Mouse (Mus musculus): ENCODE data around the gene Ttc3.
"Not testable (repeated sequence)": the region's sequence is repeated elsewhere in the genome, so short reads cannot be mapped to it uniquely, and the experiment has no call there.

The Ttc3 gene

DNA sequence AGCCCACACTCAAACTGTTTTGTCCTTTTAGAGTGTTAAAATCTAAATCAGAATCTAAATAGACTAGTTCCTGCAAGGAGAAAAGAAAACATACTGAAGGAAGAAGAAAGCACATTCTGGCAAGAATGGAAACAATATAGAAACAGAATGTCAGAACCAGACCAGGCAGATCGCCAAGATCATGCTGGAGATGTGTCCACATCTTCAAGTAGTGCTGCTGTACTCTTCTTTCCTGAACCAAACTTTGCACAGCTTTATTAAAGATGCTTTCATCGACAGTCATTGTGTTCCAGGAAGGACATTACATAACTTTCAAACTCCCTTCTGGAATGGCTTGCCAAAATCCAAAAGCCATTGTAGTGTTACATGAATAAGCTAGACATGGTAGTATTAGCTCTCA, 66.4 kb downstream of the Ttc3 start:
- DNase-seq: no peak

DNA sequence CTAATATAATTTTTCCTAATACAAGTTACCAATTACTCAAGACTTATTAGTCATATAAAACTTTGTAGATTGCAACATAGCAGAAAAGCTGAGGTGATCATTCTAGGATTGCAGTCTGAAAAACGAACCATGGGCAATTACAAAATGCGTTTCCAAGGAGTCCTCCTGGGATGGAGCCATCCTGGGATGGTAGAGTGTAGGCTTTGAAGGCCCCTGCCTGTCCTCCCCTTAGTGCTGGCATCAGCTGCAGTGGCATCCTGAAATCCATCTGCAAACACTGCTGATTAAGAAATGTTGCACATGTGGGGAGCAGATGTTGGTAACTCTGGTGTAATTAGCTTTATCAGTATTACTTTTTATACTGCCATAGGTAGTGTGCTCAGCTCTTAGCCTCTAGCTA, 70.9 kb downstream of the Ttc3 start:
- DNase-seq: no peak

DNA sequence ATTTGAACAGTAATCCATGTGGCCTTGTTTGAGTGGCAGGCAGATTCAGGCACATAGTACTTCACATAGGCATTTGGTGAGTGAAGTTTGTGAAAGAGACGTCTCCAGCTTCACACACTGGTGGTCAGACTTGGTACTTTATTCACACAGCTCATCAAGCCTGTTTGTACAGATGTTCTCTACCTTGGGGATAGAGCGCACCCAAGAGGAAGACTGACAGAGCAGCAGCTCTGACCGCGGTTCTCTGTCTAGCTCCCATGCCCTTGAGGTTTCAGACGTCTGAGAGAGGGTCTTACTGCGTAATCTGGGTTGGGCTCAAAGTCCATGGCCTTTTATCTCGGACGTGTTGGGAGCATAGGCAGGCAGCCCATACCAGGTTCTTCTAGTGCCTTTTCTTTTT, 78.7 kb downstream of the Ttc3 start:
- no peak for DNase-seq

DNA sequence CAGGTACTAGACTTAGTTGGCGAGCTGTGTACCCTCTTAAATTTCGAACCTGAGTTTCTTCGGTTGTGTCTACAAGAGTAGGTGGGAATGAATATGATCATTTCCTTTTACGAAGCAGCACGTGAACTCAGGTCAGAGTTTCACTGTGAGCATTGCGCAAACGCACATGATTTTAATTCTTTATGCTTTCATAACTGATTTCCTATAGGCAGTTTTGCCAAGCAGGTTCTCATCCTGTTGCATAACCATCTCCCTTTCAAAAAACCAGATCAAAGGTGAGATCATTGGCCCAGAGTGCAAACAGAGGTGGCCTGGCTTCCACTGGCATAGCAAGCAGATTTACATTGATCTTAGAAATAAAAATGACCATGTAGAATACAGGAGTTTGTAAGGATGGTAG, 79.2 kb downstream of the Ttc3 start:
- DNase-seq: no peak

DNA sequence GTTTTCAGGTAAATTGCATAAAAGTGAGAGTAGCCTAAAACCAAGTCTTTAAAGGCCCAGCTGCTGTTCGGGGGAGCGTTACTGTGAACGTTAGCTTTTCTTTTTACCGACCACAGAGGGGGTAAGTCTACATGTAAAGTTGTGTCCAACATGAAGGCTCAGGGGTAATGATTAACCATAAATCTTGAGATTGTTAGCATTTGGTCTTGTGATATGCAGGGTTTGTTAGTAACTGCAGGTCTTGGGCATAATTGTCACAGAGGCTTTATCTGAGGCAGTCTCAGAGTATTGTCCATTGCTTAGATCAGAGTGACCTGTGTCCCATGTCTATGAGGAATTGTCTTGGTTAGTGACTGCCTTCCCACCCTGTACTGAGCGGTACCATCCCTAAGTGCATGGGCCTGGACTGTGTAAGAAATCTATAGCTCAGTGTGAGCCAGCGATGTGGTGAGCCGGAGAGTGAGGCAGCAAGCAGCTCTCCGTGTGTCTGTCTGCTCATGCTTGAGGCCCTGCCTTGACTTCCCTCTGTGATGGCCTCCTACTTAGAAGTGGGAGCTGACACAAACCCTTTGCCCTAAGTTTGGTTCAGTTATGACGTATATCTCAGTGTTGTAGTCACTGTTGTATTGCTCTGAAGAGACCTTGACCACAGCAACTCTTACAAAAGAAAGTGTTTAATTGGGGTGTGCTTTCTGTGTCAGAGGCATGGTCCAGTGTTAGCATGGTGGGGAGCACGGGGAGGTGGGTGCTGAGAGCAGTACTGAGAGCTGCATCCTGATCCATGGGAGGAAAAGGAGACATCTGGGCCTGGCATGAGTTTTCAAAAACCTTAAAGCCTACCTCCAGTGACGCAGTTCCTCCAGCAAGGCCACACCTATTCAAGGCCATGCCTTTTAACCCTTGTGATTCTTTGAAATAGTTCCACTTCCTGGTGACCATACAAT, 81.4 kb downstream of the Ttc3 start:
- no peak for DNase-seq

DNA sequence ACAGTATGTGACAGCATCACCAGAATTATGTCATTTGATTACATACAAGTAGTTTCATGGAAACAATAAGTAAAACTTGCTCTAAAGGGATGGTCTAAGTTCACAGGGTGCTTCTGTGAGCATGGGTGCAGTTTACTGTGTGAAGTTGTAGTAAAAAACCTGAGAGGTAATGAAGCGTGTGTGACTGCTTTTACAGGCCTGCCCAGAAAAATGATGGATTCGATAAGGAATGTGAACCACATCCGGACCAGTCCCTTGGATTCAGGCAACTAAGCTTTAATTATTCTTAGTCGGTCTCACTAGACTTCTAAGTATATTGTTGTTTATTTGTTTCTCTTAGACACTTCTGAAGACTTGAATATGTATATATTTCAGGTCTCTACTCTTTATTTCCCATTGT, 82.3 kb downstream of the Ttc3 start:
- no peak for DNase-seq

DNA sequence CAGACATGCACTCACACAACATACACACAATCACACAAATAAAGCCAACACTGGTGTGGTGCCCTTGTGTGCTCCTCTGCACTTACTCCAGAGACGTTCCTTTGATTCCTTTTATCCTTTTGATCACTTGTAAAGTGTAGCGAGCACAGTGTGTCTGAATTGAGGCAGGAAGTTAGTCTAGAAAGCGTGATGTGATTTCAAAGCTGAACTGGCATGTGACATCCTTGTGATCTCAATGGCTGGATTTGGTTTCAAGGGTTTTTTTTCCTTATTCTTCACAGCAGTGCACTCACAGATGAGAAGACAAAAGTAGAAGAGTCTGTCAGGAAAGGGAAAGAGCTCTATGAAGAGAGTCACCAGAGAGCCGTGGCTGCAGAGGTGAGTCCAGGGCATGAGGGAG, 83.7 kb downstream of the Ttc3 start:
- no peak for DNase-seq

DNA sequence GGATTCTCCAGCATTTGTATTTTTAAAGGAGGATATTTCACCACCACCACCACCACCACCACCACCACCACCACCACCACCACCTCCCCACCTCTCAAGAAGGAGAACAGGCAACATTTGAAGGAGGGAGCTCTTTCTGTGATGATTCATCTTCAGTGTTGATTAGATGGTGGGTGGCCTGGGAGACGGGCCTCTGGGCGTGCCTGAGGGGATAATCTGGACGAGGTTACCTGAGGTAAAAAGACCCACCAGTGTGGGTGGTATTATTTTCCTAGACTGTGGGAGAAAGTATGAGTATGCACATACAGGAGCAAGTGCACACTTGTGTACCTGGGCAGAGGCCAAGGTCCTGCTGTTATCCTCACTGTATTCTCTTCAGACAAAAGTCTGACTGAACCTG, 93.6 kb downstream of the Ttc3 start:
- no peak for DNase-seq

DNA sequence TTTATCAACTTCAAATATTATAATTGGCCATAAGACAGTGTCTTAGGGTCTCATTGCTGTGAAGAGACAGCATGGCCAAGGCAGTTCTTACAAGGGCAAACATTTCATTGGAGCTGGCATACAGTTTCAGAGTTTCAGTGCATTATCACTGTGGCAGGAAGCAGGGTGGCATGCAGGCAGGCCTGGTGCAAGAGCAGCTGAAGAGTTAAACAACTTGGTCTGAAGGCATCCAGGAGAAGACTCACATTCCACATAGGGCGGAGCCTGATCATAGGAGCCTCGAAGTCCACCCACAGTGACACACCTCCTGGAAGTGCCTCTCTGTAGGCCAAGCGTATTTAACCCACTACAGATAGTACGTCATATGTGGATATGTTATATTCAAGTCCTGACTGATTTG, 95.5 kb downstream of the Ttc3 start:
- no peak for DNase-seq

DNA sequence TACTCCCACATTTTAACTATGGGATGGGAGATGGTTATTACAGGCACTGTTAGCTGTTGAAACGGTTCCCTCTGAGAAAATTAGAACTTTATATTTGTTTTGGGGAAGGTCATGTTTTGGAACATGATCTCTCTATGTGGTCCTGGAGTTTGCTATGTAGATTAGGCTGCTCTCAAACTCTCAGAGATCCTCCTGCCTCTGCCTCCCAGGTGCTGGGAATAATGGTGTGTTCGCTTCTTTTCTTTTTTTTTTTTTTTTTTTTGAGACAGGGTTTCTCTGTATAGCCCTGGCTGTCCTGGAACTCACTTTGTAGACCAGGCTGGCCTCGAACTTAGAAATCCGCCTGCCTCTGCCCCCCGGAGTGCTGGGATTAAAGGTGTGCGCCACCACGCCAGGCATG, 95.9 kb downstream of the Ttc3 start:
- not testable (repeated sequence) for DNase-seq

DNA sequence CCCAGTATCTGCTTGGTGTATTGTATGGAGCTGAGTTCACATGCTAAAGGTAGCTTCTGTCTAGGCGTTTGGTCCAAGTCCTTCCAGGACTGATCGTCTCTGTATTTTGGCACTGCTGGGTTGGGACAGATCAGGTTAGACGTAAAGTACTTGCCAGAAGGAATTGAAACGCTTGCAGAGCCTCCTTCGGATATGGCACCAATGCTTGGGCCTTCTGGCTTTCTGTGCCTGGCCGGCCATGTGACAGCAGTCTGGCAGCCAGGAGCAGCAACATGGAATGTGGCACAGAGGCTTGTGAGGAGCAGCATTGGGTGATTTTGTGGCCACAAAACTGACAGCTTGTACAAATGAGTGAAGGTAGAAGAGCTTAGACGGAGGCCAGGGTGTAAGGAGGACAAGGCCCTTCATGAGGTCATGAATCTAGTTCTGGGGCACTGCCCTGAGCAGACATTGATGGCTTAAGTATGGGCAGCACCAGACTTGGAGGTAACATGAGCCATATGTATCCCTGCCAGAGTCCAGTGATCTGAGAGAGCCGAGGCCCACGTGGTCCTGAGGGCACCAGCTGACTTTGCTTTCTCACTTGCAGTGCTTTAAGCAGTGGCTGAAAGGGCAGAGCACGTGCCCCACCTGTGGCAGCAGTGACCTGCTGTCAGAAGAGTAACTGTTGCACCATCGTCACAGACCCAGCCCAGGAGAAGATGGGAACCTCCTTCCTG, 97.1 kb downstream of the Ttc3 start:
- no peak for DNase-seq

DNA sequence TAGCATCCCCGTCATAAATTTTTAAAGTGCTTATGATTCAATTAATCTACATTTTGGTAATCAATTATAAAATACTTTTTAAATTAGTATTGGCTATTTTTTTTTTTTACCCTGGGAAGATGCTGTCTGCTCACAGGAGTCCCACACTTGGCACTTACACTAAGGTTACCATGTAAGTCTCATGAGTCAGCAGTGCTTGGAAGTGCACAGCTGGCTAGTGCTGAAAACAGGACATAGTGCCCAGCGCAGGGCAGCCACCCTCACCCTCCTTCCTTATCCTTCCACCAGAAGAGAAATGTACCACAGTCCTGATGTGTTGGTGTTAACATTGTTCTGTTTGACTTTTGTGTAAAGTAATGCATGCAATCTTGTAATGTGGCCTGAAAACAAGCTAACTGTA, 98.0 kb downstream of the Ttc3 start:
- no peak for DNase-seq

DNA sequence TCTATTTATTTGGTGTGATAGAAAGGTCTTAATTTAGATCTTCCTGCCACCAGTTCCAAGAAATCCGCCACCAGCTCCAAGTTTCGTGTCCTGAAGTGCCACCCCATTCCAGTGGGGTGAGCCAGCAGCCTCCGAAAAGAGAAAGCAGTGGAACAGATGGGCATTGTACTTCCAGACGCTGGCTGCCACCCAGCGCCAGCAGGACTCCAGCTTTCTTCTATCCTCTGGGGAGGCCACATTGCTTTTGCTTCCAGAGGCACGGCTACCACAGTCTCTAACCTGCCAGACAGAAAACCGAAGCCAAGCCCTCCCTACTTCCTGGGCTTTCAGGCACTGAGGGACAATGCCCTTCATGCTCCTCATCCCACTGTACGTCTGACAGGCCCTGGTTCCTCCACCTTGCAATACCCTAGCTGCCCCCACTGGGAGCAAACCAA, 102.1 kb downstream of the Ttc3 start:
- DNase-seq: no peak

DNA sequence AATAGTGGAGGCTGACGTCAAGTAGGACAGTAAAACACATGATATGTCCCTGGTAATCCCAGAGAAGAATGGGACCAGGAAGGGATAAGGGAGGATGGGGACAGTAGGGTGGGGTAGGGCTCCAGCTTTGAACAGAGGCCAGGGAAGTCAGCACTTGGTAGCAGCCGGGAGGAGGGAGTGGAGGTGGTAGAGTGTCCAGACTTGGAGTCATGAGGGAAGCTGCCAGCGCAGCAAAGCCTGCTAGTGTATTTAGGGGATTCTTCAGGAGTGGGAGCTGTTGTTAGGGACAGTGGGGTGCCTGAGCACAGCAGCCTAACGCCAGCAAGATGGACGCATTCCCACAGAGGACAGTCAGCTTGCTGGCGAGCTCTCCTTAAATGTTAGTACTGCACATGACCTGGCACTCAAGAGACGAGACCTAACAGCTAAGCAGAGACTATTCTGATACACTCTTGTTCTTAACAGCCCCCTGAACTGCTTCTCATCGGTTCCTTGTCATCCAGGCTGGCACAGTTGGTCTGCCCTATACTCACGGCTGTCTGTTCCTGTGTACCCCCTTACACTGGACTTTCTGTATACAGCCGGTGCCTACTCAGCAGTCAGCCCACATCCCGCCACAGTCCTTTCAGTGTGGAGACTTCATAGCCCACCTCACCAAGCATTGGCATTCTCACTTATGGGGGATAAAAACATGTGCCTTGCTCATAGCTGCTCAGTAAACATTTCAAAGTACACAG, 102.8 kb downstream of the Ttc3 start:
- no peak for DNase-seq

DNA sequence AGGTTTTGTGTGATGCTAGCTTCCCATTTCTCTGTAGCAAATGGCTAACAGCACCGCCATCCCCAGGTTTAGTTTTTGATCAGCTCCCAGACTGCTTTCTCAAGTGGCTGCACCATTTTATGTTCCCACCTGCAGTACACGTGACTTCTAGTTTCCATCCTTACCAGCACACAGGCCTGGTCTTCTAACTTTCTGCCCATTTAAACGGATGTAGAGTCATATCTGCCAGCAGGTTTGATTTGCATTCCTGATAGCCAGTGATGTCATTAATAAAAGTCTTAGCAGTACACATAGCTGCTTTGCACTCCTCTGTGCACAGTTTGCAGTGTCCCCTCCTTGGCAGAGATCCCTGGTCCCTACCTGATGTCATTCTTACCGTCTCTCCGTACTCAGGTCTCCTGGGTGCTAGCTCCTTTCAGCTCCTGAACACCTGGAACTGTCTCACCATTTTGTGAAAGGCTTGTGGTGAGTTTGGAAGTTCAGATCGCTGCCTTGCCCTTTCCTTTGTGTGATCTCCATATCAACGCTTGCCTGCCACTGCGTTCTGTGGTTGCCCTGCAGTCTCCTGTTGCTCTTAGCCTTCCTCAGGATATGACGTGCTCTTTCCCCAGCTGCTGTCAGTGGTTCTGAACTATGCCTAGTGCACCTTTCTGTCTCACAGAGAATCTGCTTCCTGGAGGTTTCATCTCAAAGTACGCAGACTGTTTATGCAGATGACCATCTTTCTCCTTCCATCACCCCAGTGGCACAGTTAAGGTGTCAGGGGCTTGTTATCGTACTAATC, 114.5 kb downstream of the Ttc3 start:
- DNase-seq: no peak

DNA sequence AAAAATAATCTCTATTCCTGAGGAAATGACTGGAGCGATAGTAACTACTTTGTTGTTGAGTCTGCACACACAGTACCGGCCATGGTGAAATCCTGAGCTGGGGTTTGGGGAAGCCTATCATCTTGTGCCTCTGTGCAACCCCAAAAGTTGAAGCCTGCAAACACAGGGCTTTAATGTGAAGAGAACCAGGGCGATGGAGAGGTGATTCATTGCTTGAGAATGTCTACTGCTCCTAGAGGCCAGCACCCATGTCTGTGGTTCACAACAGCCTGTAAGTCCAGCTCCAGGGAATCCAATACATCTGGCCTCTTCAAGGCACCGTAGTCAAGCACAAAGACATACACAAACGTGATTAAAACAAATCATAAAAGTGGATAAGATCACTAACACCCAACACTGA, 116.9 kb downstream of the Ttc3 start:
- no peak for DNase-seq

DNA sequence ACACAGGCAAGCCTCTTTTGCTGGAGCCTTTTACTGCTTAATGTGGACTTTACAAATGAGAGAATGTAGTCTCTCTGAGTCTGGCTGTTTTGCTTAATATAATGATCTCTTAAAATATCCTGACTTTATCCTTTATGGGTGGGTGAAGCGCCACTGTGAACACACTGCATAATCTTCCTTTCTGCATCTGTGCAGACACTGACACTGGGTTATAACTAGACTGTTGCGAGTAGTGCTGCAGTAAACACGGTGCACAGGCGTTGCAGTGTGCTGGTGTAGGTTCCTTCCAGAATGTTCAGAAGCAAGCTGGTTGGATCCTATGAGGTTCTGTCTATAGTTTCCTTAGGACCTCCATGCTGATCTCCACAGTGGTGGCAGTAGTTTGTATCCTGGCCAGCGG, 118.9 kb downstream of the Ttc3 start:
- DNase-seq: no peak

DNA sequence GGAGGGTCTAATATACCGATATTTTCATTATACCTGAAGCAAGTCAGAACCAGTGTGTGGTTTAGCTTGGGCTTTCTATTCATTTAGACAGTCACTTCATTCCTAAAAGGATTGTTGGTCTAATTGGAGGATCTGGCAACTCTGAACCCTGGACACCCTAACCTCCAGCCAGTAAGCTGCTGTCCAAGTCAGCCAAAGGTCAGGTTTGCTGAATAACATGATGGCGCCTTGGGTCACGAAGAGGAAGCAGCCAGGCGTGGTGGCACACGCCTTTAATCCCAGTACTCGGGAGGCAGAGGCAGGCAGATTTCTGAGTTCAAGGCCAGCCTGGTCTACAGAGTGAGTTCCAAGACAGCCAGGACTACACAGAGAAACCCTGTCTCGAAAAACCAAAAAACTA, 126.8 kb downstream of the Ttc3 start:
- DNase-seq: not testable (repeated sequence)

DNA sequence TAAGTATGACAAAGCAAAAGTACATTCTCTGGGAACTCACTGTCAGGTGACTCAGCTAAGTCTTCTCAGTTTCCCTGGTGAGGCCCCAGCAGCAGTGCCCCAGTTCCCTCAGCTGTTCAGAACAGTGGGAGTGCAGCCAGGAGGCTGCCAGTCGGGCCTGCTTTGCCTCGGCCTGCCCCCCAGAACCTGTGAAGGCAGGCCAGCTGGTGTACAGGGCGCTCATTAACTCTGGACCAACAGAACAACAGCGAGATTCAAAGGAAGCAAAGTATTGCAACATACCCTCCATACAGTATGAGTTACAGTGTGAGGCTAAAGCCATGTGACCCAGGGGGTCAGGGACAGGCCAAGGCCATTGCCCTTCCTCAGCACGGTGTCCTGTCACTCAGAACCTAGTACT, 127.5 kb downstream of the Ttc3 start:
- peak; percentile 42 for DNase-seq

DNA sequence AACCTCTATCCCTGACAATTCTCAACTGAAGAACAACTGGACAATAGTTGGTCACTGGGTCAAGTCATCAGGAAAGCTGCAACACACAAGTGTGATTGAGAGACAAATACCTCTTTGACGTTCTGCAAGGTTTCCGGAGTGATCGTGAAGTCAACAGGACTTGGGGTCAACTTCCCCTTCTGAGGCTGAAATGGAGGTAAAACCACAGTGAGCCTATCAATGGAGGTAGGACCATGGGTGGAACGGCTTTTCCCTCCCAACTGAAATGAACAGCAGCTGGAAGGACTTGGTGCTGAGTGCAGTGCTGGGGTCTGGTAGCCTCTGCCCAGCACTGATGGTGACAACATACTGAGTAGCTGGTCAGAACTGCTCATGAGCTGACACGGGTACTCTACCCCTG, 133.8 kb downstream of the Ttc3 start:
- no peak for DNase-seq

DNA sequence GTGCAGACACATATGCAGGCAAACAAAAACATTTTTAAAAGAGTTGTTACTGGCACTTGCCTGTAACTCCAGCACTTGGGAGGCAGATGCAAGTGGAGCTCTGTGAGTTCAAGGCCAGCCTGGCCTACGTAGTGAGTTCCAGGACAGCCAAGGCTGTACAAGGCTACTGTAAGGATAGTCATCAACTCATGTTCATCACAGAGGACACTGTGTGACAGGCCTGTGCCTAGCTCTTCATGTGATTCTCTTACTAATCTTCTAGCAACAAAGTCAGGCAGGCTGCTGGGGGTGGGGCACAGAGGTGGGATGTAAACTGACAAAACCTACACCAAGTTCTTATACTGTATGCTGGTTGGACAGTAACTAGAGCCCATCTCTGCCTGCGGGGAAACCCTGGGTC, 136.7 kb downstream of the Ttc3 start:
- no peak for DNase-seq

DNA sequence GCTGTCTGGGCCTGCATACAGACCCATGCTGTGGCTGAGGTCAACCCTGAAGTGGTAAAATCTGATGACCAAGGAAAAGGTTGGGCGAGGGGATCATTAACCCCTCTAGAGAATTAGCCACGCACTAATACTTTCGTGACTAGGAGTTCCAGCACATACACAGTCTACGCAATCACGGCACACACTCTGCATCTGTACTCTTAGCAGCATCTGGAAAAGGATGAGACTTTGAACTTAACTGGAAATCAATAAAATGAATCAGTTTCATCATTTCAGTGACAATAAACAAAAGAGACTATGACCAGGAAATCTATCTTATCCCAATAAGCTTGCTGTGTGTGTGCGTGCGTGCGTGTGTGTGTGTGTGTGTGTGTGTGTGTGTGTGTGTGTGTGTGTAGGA, 138.4 kb downstream of the Ttc3 start:
- no peak for DNase-seq

DNA sequence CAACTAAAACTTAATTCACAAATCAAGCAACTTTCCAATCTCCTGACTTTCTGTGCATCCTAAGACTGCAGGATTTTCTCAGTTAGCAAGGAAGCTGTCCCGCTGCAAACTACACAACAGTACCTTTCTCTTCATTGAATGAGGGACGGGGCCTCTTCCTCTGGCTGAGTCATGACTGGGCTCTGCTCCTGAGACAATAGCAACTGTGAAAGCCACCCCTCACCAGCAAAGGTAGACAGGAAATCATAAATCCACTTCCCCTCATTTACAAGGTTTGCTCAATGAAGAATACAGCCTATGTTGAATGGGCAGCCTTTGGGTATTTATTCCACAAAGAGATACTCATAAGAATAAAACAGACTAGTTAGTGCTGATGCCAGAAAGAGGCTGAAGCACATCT, 139.6 kb downstream of the Ttc3 start:
- no peak for DNase-seq

All from liver (tissue).